Mouse (Mus musculus): Measurements from ENCODE around the gene Ptpdc1. TPM values are rescaled to one million over a fixed set of nuclear protein-coding genes. Genes with fewer than 3 reads are reported as not detected.

The Ptpdc1 gene
- total and polyA plus RNA-seq, 3 experiments, result not detected

DNA sequence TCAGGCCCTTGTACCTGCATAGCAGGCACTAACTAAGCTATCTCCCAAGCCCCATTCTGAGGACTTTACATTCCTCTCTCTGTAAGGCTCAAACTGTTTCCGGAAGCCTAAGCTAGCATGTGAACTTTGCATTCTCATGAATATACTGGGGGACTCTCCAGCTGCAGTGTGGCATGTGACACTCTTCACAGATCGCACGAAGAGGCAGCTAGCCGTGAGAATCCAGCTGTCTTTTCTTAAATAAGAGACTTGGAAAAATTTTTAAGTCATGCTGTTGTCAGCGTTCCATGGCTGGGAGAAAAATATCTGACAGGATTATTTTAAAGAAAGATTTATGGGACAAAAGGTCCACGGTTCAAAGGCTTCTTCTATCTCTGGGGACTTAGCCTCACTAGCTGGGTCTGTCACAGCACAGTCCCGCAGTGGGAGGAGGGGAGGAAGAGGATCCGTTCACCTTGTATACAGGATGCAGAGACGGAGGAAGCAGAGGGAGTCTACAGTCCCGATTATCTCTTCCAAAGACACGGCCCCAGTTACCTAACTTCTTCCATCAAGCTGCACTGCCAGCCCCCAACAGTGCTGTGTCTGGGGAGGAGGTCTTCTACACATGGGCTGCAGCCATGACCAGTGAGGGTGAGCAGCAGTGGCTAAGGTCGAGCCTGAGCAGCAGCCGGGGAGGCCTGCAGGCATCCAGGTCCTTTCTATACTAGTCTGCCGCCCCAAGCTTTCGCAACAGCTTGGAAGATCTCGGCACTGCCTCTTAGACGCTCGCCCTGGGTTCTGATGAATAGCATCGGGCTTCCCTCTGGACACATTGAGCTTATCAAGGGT, 51.7 kb downstream of the Ptpdc1 start (continued):
- no peak for TF ChIP-seq CHD1 (IDR thresholded peaks at IDR 0.05; ENCODE audit: low read depth, low read length)
- TF ChIP-seq RAD21 (IDR thresholded peaks at IDR 0.05; ENCODE audit: low read depth, low read length), result no peak
- no peak for TF ChIP-seq ZC3H11A (IDR thresholded peaks at IDR 0.05; ENCODE audit: low read depth, low read length)
- no peak for TF ChIP-seq RCOR1 (conservative IDR thresholded peaks at IDR 0.05; ENCODE audit: low read depth, low read length)
- no peak for TF ChIP-seq GABPA (IDR thresholded peaks at IDR 0.05; ENCODE audit: insufficient replicate concordance, low read depth, low read length)
- peak; percentile 82 for TF ChIP-seq MAX (IDR thresholded peaks at IDR 0.05; ENCODE audit: low read length)
- TF ChIP-seq MEF2A (IDR thresholded peaks at IDR 0.05; ENCODE audit: borderline replicate concordance, low read depth, low read length), result peak; percentile 13; the same call in 1 of the 2 replicates
- TF ChIP-seq ELF1 (IDR thresholded peaks at IDR 0.05; ENCODE audit: low read depth, low read length), result peak; percentile 53; the same call in 1 of the 2 replicates
- no peak for TF ChIP-seq JUND (conservative IDR thresholded peaks at IDR 0.05; ENCODE audit: low read depth, low read length)
- TF ChIP-seq ZKSCAN1 (IDR thresholded peaks at IDR 0.05; ENCODE audit: borderline replicate concordance, low read depth, low read length), result no peak
- TF ChIP-seq POLR2AphosphoS2 (IDR thresholded peaks at IDR 0.05; ENCODE audit: low read depth, low read length), result no peak
- TF ChIP-seq USF1 (IDR thresholded peaks at IDR 0.05; ENCODE audit: low read depth, low read length), result peak; percentile 36
- TF ChIP-seq IRF4 (IDR thresholded peaks at IDR 0.05; ENCODE audit: low read depth, low read length), result no peak
- 0 out of 2 replicates have a peak, but pooled peaks have one; percentile 31 for TF ChIP-seq MAZ (IDR thresholded peaks at IDR 0.05; ENCODE audit: low read depth, low read length)
- peak; percentile 95 for TF ChIP-seq BHLHE40 (IDR thresholded peaks at IDR 0.05; ENCODE audit: low read depth, low read length)
- no peak for TF ChIP-seq E2F4 (IDR thresholded peaks at IDR 0.05; ENCODE audit: insufficient replicate concordance, low read depth, low read length)

DNA sequence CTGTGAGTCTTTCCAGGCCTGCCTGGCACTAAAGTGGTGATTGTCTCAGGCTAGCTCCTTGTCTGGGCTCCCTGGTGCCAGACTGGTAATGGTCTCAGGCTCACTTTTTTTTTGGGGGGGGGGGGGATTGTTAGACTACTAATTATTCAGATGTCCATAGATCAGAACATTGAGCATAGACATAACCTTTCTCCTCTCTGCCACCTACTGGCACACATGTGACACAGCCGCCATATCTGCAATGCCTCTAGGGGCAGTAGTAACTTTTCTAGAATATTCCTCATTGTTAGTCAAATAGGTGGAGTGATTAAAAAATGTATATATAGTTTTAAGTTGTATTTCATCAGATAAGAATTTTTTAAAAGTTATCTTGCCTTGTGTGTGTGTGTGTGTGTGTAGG, 53.3 kb downstream of the Ptpdc1 start:
- Histone ChIP-seq H3K9me3 (replicated peaks; ENCODE audit: low read length) (no peaks in the 10 kb centered on the region), H3K4me3 (replicated peaks in 1 of 3; ENCODE audit: low read depth in 2 of 3, low read length in 2 of 3, poor library complexity in 1 of 3) (no peak overlapping the region), H3K27me3 (replicated peaks) (no peaks in the 10 kb centered on the region), H3K4me2 (ENCODE audit: insufficient read depth, low read depth, poor library complexity, severe bottlenecking) (no peak overlapping the region), H3K79me2 (replicated peaks; ENCODE audit: control insufficient read depth, extremely low read depth, insufficient read depth, poor library complexity, severe bottlenecking) (no peaks in the 10 kb centered on the region), H3K27ac (ENCODE audit: insufficient read depth, low read depth) (no peak overlapping the region), H3K4me1 (ENCODE audit: control insufficient read depth in 1 of 2, insufficient read depth in 2 of 2) (peaks cover 20 to 61% of the 10 kb centered on the region in 2 experiments), H3K36me3 (replicated peaks in 1 of 2; ENCODE audit: control insufficient read depth in 1 of 2, insufficient read depth in 1 of 2, low read length in 1 of 2) (no peaks in the 10 kb centered on the region), H3K9ac (ENCODE audit: insufficient read depth, low read depth) (no peak overlapping the region)
- dilution Hi-C loops (cut with MboI; ENCODE audit: extremely low pct_ligation_motif_present, extremely low pct_unique_long_range_greater_than_20kb, low sequenced_read_pairs), result no loop called here
- TF ChIP-seq MAX (IDR thresholded peaks at IDR 0.05; ENCODE audit: low read length), result peak; percentile 86
- TF ChIP-seq JUND (conservative IDR thresholded peaks at IDR 0.05; ENCODE audit: low read depth, low read length), result peak; percentile 41; the same call in 1 of the 2 replicates
- TF ChIP-seq UBTF (IDR thresholded peaks at IDR 0.05; ENCODE audit: low read depth, low read length), result no peak
- 0 out of 2 replicates have a peak, but pooled peaks have one; percentile 20 for TF ChIP-seq TCF12 (IDR thresholded peaks at IDR 0.05; ENCODE audit: low read depth, low read length)
- no peak for TF ChIP-seq RCOR1 (conservative IDR thresholded peaks at IDR 0.05; ENCODE audit: low read depth, low read length)
- no peak for TF ChIP-seq ZC3H11A (IDR thresholded peaks at IDR 0.05; ENCODE audit: low read depth, low read length)
- no peak; the same call in 1 of the 2 replicates for TF ChIP-seq USF2 (conservative IDR thresholded peaks at IDR 0.05; ENCODE audit: low read depth, low read length)
- no peak for TF ChIP-seq EP300 (IDR thresholded peaks at IDR 0.05; ENCODE audit: low read length)
- no peak for TF ChIP-seq HCFC1 (IDR thresholded peaks at IDR 0.05; ENCODE audit: low read depth, low read length)
- peak; percentile 42; the same call in 1 of the 2 replicates for TF ChIP-seq IRF4 (IDR thresholded peaks at IDR 0.05; ENCODE audit: low read depth, low read length)
- TF ChIP-seq CTCF (conservative IDR thresholded peaks at IDR 0.05 in 1 of 2, IDR thresholded peaks at IDR 0.05 in 1 of 2; ENCODE audit: low read depth in 2 of 2, low read length in 2 of 2), result peak; percentile 30 to 100; a peak in 3 of 4 replicates
- no peak for TF ChIP-seq ZMIZ1 (IDR thresholded peaks at IDR 0.05; ENCODE audit: low read depth, low read length)
- TF ChIP-seq KAT2A (IDR thresholded peaks at IDR 0.05; ENCODE audit: insufficient replicate concordance, low read length), result no peak
- peak; percentile 76 for TF ChIP-seq SMC3 (IDR thresholded peaks at IDR 0.05; ENCODE audit: low read depth, low read length)
- TF ChIP-seq CHD2 (IDR thresholded peaks at IDR 0.05; ENCODE audit: low read length), result no peak
- TF ChIP-seq MYC (IDR thresholded peaks at IDR 0.05; ENCODE audit: low read depth, low read length), result 0 out of 2 replicates have a peak, but pooled peaks have one; percentile 62
- TF ChIP-seq RAD21 (IDR thresholded peaks at IDR 0.05; ENCODE audit: low read depth, low read length), result peak; percentile 65
- TF ChIP-seq MXI1 (IDR thresholded peaks at IDR 0.05; ENCODE audit: low read depth, low read length), result no peak
- TF ChIP-seq JUN (IDR thresholded peaks at IDR 0.05; ENCODE audit: insufficient read depth, low read depth, low read length), result no peak
- no peak for TF ChIP-seq POLR2A (IDR thresholded peaks at IDR 0.05; ENCODE audit: low read depth, low read length)
- no peak for TF ChIP-seq PAX5 (IDR thresholded peaks at IDR 0.05; ENCODE audit: low read length)
- peak; percentile 35; the same call in 1 of the 2 replicates for TF ChIP-seq BHLHE40 (IDR thresholded peaks at IDR 0.05; ENCODE audit: low read depth, low read length)
- TF ChIP-seq NELFE (IDR thresholded peaks at IDR 0.05; ENCODE audit: low read depth, low read length), result peak; percentile 84; the same call in 1 of the 2 replicates
- no peak for TF ChIP-seq ZKSCAN1 (IDR thresholded peaks at IDR 0.05; ENCODE audit: borderline replicate concordance, low read depth, low read length)
- peak; percentile 18; the same call in 1 of the 2 replicates for TF ChIP-seq ZNF384 (IDR thresholded peaks at IDR 0.05; ENCODE audit: low read depth, low read length)
- TF ChIP-seq MAZ (IDR thresholded peaks at IDR 0.05; ENCODE audit: low read depth, low read length), result 0 out of 2 replicates have a peak, but pooled peaks have one; percentile 40
- in situ Hi-C loops (cut with MboI; ENCODE audit: low pct_ligation_motif_present, low pct_unique_long_range_greater_than_20kb, low sequenced_read_pairs), result loop anchor here (5.0 kb wide), 1 partner anchor 40 kb away; no protein-coding TSS in a partner anchor
- peak; percentile 56 for DNase-seq (ENCODE audit: extremely low read depth)
